28 mouse cellular contexts compared by ENCODE assay signal in genomic region chr11:12168432-12168831, GRCm38 (mm10).
A peak's percentile ranks its signal among the peaks of the same experiment; 100 is the strongest.
DNase-seq lines count a peak whose midpoint lies in the region; ATAC-seq and TF ChIP-seq lines count a peak whose summit lies in the region.
"Had no signal": no experiment of that assay in that cellular context is flagged by ENCODE, and none has a peak within 500 bp of the region (broad histone marks: within the 10 kb centered on the region; RNA-seq: fewer than 3 reads in every experiment).

No protein-coding gene starts in this region.

- no peaks in the 10 kb centered on the region for H3K9me3 ChIP-seq in forebrain, embryonic 13.5 days (replicated peaks)
- no peaks in the 10 kb centered on the region for H3K9me3 ChIP-seq in forebrain, embryonic 11.5 days (ENCODE audit: control insufficient read depth, low read length)
- no peaks in the 10 kb centered on the region for H3K9me3 ChIP-seq in midbrain, embryonic 14.5 days (ENCODE audit: control insufficient read depth, low read length)
- no peaks in the 10 kb centered on the region for H3K9me3 ChIP-seq in midbrain, postnatal 0 days (ENCODE audit: low read length)
- H3K9me3 ChIP-seq: embryonic facial prominence, embryonic 12.5 days; embryonic facial prominence, embryonic 15.5 days; hindbrain, embryonic 10.5 days; hindbrain, embryonic 13.5 days had no signal

- H3K9ac ChIP-seq in forebrain, embryonic 13.5 days: no peak overlapping the region
- no peak overlapping the region for H3K9ac ChIP-seq in forebrain, embryonic 11.5 days (ENCODE audit: low read length)
- no peak overlapping the region for H3K9ac ChIP-seq in midbrain, embryonic 14.5 days (replicated peaks; ENCODE audit: low read length)
- no peak overlapping the region for H3K9ac ChIP-seq in midbrain, postnatal 0 days (replicated peaks; ENCODE audit: low read length, poor library complexity, severe bottlenecking)
- H3K9ac ChIP-seq: embryonic facial prominence, embryonic 12.5 days; embryonic facial prominence, embryonic 15.5 days; hindbrain, embryonic 13.5 days had no signal

- DNase-seq in forebrain, embryonic 11.5 days (ENCODE audit: low spot score): no peak
- DNase-seq in frontal cortex, postnatal 10 days (ENCODE audit: low spot score in 2 of 2): no peak
- DNase-seq in midbrain, embryonic 14.5 days: peak; percentile 9
- no peak for DNase-seq in midbrain, postnatal 0 days (ENCODE audit: low spot score)
- peak; percentile 16 for DNase-seq in telencephalon, adult 2 months (ENCODE audit: low read depth, low spot score)
- DNase-seq in heart, postnatal 14 days: no peak
- DNase-seq: adrenal gland, adult 8-10 months; adrenal gland, postnatal 25 days; cerebellum, adult 11 months; cerebellum, adult 2 months; cerebellum, adult 9-11 months; cerebellum, postnatal 25 days; gastrocnemius, adult 2 months; gastrocnemius, postnatal 14 days; heart, adult 11 months; heart, postnatal 36 days; kidney, adult 18-20 months had no signal

- H3K4me2 ChIP-seq in forebrain, embryonic 13.5 days: no peak overlapping the region
- H3K4me2 ChIP-seq in forebrain, embryonic 11.5 days (ENCODE audit: low read depth, low read length, severe bottlenecking): no peak overlapping the region
- H3K4me2 ChIP-seq in midbrain, embryonic 14.5 days (ENCODE audit: low read length): no peak overlapping the region
- no peak overlapping the region for H3K4me2 ChIP-seq in midbrain, postnatal 0 days (ENCODE audit: low read depth, low read length, poor library complexity, severe bottlenecking)
- H3K4me2 ChIP-seq: embryonic facial prominence, embryonic 12.5 days; embryonic facial prominence, embryonic 15.5 days; heart, embryonic 11.5 days; hindbrain, embryonic 13.5 days had no signal

- 0 out of 2 replicates have a peak, but pooled peaks have one; percentile 41 for ATAC-seq in forebrain, embryonic 13.5 days
- ATAC-seq in forebrain, embryonic 11.5 days (replicated peaks; ENCODE audit: low FRiP score): no peak
- peak; percentile 93 for ATAC-seq in frontal cortex, adult (ENCODE audit: low TSS enrichment)
- no peak for ATAC-seq in midbrain, embryonic 14.5 days (ENCODE audit: low FRiP score, low TSS enrichment)
- ATAC-seq in midbrain, postnatal 0 days (ENCODE audit: low FRiP score): no peak
- ATAC-seq: activated CD4-positive, CD25-positive, alpha-beta regulatory T cell, adult 4 months; hindbrain, postnatal 0 days; inflammation-experienced regulatory T-cells, adult 6 months; intestine, embryonic 16.5 days had no signal

- H3K4me1 ChIP-seq in forebrain, embryonic 13.5 days: no peaks in the 10 kb centered on the region
- H3K4me1 ChIP-seq in forebrain, embryonic 11.5 days (replicated peaks; ENCODE audit: control insufficient read depth, insufficient read depth, low read length): no peaks in the 10 kb centered on the region
- no peaks in the 10 kb centered on the region for H3K4me1 ChIP-seq in midbrain, embryonic 14.5 days (ENCODE audit: control insufficient read depth, insufficient read depth, low read length)
- H3K4me1 ChIP-seq in midbrain, postnatal 0 days (ENCODE audit: insufficient read depth, low read length): no peaks in the 10 kb centered on the region
- H3K4me1 ChIP-seq: embryonic facial prominence, embryonic 12.5 days; embryonic facial prominence, embryonic 15.5 days; hindbrain, embryonic 10.5 days; hindbrain, embryonic 13.5 days had no signal

- H3K27me3 ChIP-seq in forebrain, embryonic 13.5 days: no peaks in the 10 kb centered on the region
- no peaks in the 10 kb centered on the region for H3K27me3 ChIP-seq in forebrain, embryonic 11.5 days (ENCODE audit: control insufficient read depth, insufficient read depth, low read length)
- no peaks in the 10 kb centered on the region for H3K27me3 ChIP-seq in midbrain, embryonic 14.5 days (ENCODE audit: control insufficient read depth, insufficient read depth, low read length)
- no peaks in the 10 kb centered on the region for H3K27me3 ChIP-seq in midbrain, postnatal 0 days (ENCODE audit: insufficient read depth, low read length)
- H3K27me3 ChIP-seq: embryonic facial prominence, embryonic 12.5 days; embryonic facial prominence, embryonic 15.5 days; hindbrain, embryonic 13.5 days had no signal

- intact Hi-C loops in heart, postnatal 14 days (cut with DNase I): no loop called here

- no peak for TF ChIP-seq CTCF in midbrain, postnatal 0 days (IDR thresholded peaks at IDR 0.05)

- H3K4me3 ChIP-seq in forebrain, embryonic 13.5 days: no peak overlapping the region
- H3K4me3 ChIP-seq in forebrain, embryonic 11.5 days (ENCODE audit: low read depth, low read length): no peak overlapping the region
- H3K4me3 ChIP-seq in midbrain, embryonic 14.5 days (replicated peaks; ENCODE audit: low read depth, low read length): no peak overlapping the region
- no peak overlapping the region for H3K4me3 ChIP-seq in midbrain, postnatal 0 days (ENCODE audit: low read depth, low read length)
- H3K4me3 ChIP-seq: embryonic facial prominence, embryonic 12.5 days; embryonic facial prominence, embryonic 15.5 days; gastrocnemius, adult 2 months; hindbrain, embryonic 10.5 days; hindbrain, embryonic 13.5 days had no signal

- WGBS in forebrain, embryonic 13.5 days: 87% methylated on average over 1 of the region's 1 CpGs
- WGBS in forebrain, embryonic 11.5 days: 90% methylated on average over 1 of the region's 1 CpGs
- WGBS in midbrain, embryonic 14.5 days: 89% methylated on average over 1 of the region's 1 CpGs
- 90% methylated on average over 1 of the region's 1 CpGs for WGBS in midbrain, postnatal 0 days

- no peak overlapping the region for H3K27ac ChIP-seq in forebrain, embryonic 13.5 days
- H3K27ac ChIP-seq in forebrain, embryonic 11.5 days (ENCODE audit: low read depth, low read length): no peak overlapping the region
- no peak overlapping the region for H3K27ac ChIP-seq in midbrain, embryonic 14.5 days (replicated peaks; ENCODE audit: low read depth, low read length)
- no peak overlapping the region for H3K27ac ChIP-seq in midbrain, postnatal 0 days (ENCODE audit: low read depth, low read length)
- H3K27ac ChIP-seq: embryonic facial prominence, embryonic 12.5 days; embryonic facial prominence, embryonic 15.5 days; gastrocnemius, adult 2 months; hindbrain, embryonic 10.5 days; hindbrain, embryonic 13.5 days; hindbrain, postnatal 0 days had no signal

- H3K36me3 ChIP-seq in forebrain, embryonic 13.5 days (ENCODE audit: poor library complexity, severe bottlenecking): no peaks in the 10 kb centered on the region
- no peaks in the 10 kb centered on the region for H3K36me3 ChIP-seq in forebrain, embryonic 11.5 days (ENCODE audit: control insufficient read depth, insufficient read depth, low read length)
- H3K36me3 ChIP-seq in midbrain, embryonic 14.5 days (ENCODE audit: control insufficient read depth, insufficient read depth, low read length): no peaks in the 10 kb centered on the region
- no peaks in the 10 kb centered on the region for H3K36me3 ChIP-seq in midbrain, postnatal 0 days (ENCODE audit: insufficient read depth, low read length)
- H3K36me3 ChIP-seq: embryonic facial prominence, embryonic 12.5 days; embryonic facial prominence, embryonic 15.5 days; hindbrain, embryonic 10.5 days; hindbrain, embryonic 13.5 days had no signal

Comparison
In these comparisons a context has a peak if more than half of its experiments do, and no peak if none do; other contexts are left out.
1. ATAC-seq: peak in forebrain, embryonic 13.5 days (single experiment) and frontal cortex, adult (single experiment); none in forebrain, embryonic 11.5 days (single experiment), midbrain, embryonic 14.5 days (single experiment) and midbrain, postnatal 0 days (single experiment).
2. DNase-seq: peak in midbrain, embryonic 14.5 days (single experiment) and telencephalon, adult 2 months (single experiment); none in forebrain, embryonic 11.5 days (single experiment), frontal cortex, postnatal 10 days (0 of 2), midbrain, postnatal 0 days (single experiment) and heart, postnatal 14 days (0 of 2).